Mouse (Mus musculus) ES-E14 (cell line): ENCODE data around the gene Tmem143.

Experiments used
- MAFK ChIP-seq: IDR thresholded peaks from 2 replicates; pipeline ENCODE4 v1.6.1; 2014; ENCODE audit warnings: mild to moderate bottlenecking, low read depth, low read length, inconsistent platforms; ENCODE audit not compliant: insufficient read depth
- ZNF384 ChIP-seq: IDR thresholded peaks from 2 replicates; pipeline ENCODE4 v1.6.1; 2012; ENCODE audit warnings: low read depth, low read length, inconsistent platforms

DNA sequence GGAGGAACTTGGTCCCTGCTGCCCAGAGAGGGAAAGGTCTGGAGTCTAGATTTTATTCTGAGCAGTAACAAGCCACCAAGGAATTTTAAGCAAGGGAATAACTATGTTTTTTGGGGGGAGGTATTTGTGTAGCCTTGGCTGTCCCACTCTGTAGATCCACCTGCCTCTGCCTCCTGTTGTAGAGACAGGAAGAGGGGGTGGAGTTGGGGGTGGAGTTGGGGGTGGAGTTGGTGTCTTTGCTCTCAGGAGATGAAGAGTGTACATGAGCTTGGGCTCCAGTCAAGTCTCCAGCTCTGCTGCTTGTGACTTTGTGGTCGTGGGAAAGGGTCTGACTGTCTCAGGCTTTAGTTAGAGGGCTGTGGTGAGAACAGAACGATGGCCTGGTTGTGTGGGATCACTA is 15.7 kb upstream of the Tmem143 start:
- TF ChIP-seq MAFK (no peak), ZNF384 (no peak)
